Mouse (Mus musculus) brain, embryonic 14.5 days (tissue): Measurements from ENCODE around the gene Fn1.

ENCODE experiments used
- CTCF ChIP-seq: fragments of 200-500 bp; IDR thresholded peaks from 2 replicates; pipeline ENCODE4 v1.5.1; 2012; ENCODE audit warnings: inconsistent platforms, mild to moderate bottlenecking, moderate library complexity, borderline replicate concordance; ENCODE audit not compliant: insufficient read depth, insufficient read length; ENCODE audit errors: extremely low read depth
- POLR2A ChIP-seq: fragments of 200-500 bp; IDR thresholded peaks from 2 replicates; pipeline ENCODE4 v1.6.1; 2012; ENCODE audit warnings: mild to moderate bottlenecking, inconsistent platforms, borderline replicate concordance; ENCODE audit not compliant: poor library complexity, insufficient read depth, insufficient read length, severe bottlenecking; ENCODE audit errors: extremely low read depth

GRCm38 (mm10) chr1:71567884-71568605 lies 85.0 kb downstream of the Fn1 start:
- no peak for TF ChIP-seq CTCF
- TF ChIP-seq POLR2A, result no peak
